Mouse (Mus musculus): ENCODE data around the gene Trappc11. TPM values are rescaled to one million over a fixed set of nuclear protein-coding genes. Genes with fewer than 3 reads are reported as not detected.
A peak's percentile ranks its signal among the peaks of the same experiment; 100 is the strongest.

Trappc11 gene
- total RNA-seq (2014; rRNA removed) = 43.9 and 48.7 TPM in 2 replicates
- polyA plus RNA-seq (2015; fragmentation: Nextera tagmentation; extraction: Ambion mirVana) = 20.9 and 26.0 TPM in 2 replicates

DNA sequence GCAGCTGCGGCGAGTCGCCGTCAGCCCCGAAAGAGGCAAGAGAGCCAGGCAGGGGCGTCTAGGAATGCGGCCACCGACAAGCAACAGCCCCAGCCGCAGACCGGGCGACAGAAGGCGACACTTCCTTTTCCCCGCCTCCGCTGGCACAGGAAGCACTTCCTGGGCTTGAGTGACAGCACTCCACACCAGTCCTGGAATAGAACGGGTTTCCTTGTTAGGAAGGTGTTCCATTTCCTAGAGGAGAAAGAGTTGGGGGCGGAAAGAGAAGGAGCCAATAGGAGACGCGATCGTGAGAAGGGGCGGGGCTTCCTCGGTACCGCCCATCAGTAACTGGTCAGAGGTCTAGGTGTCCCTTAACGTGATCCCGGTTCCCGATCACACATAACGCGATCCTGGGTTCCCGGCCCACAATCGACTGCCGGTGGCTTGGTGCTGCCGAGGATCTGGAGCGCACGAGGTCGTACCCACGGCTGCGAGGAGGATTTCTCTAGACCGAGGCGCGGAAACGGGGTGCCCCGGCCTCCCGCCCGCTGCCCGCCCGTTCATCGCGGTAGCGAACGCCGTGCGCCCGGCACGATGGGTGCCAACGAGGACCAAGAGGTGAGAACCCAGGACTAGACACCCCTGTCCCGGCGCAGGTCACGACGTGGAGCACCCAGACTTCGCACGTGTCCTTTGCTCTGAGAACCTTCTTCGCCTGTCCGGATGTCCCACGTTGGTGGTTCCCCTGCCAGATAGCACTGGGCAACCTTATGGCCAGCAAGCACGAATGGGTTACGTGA lies at the start of gene Trappc11, which contains the start of gene Rwdd4a:
Gene Trappc11 (minus strand): TSS at position 127 of the 782 bp plus-strand sequence.
Gene Rwdd4a (plus strand): TSS at position 321 of the 782 bp plus-strand sequence.
- DNase-seq (peak; percentile 98), ATAC-seq (peak; percentile 100)
- H3K9ac ChIP-seq = peak within 1 kb of the TSS; percentile 83
- H3K4me1 ChIP-seq (ENCODE audit: insufficient read depth) = peaks cover 8% of the 10 kb centered on the region
- peak within 1 kb of the TSS; percentile 87 for H3K27ac ChIP-seq (ENCODE audit: low read depth, low read length)
- WGBS = 2% methylated on average over 65 of the region's 65 CpGs
- no peaks in the 10 kb centered on the region for H3K27me3 ChIP-seq (ENCODE audit: insufficient read depth, low read length)
- H3K36me3 ChIP-seq (ENCODE audit: insufficient read depth) = peaks cover 9% of the 10 kb centered on the region
- no peaks in the 10 kb centered on the region for H3K9me3 ChIP-seq (ENCODE audit: low read length)
- no peak for TF ChIP-seq CTCF (IDR thresholded peaks at IDR 0.05; ENCODE audit: low read depth)
- peak within 1 kb of the TSS; percentile 68 for H3K4me2 ChIP-seq (ENCODE audit: low read depth)
- peak within 1 kb of the TSS; percentile 81 for H3K4me3 ChIP-seq (ENCODE audit: low read depth, low read length)

DNA sequence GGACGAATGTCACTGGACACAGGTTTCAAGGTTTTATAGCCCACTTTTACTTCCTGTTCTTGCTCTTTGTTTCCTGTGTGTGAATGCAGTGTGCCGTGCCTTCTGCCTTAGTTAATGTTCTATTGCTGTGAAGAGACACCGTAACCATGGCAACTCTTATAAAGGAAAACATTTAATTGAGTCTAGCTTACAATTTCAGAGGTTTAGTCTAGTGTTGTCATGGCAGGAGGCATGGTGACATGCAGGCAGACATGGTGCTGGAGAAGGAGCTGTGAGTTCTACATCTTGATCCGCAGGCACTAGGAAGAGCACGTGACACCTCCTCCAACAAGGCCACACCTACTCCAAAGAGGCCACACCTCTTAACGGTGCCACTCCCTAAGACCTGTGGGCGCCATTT lies 48.2 kb upstream of the Trappc11 start:
- Histone ChIP-seq H3K4me3 (ENCODE audit: low read depth, low read length) (no peak overlapping the region), H3K4me1 (ENCODE audit: insufficient read depth) (no peaks in the 10 kb centered on the region), H3K27ac (ENCODE audit: low read depth, low read length) (no peak overlapping the region), H3K27me3 (ENCODE audit: insufficient read depth, low read length) (no peaks in the 10 kb centered on the region), H3K9me3 (ENCODE audit: low read length) (no peaks in the 10 kb centered on the region), H3K36me3 (ENCODE audit: insufficient read depth) (no peaks in the 10 kb centered on the region), H3K9ac (no peak overlapping the region), H3K4me2 (ENCODE audit: low read depth) (no peak overlapping the region)
- 65% methylated on average over 7 of the region's 7 CpGs for WGBS
- ATAC-seq (peak; percentile 93), DNase-seq (peak; percentile 31)
- no peak for TF ChIP-seq CTCF (IDR thresholded peaks at IDR 0.05; ENCODE audit: low read depth)

- Histone ChIP-seq H3K4me1 (ENCODE audit: insufficient read depth) (no peaks in the 10 kb centered on the region), H3K36me3 (ENCODE audit: insufficient read depth) (no peaks in the 10 kb centered on the region), H3K9ac (no peak overlapping the region), H3K27ac (ENCODE audit: low read depth, low read length) (no peak overlapping the region), H3K9me3 (ENCODE audit: low read length) (no peaks in the 10 kb centered on the region), H3K4me2 (ENCODE audit: low read depth) (no peak overlapping the region), H3K4me3 (ENCODE audit: low read depth, low read length) (no peak overlapping the region), H3K27me3 (ENCODE audit: insufficient read depth, low read length) (no peaks in the 10 kb centered on the region)
- no peak for ATAC-seq
- DNase-seq = no peak
- TF ChIP-seq CTCF (IDR thresholded peaks at IDR 0.05; ENCODE audit: low read depth) = no peak
- 89% methylated on average over 7 of the region's 7 CpGs for WGBS
Observed at GRCm38 (mm10) chr8:47573482-47573881, 40.2 kb upstream of the Trappc11 start.

DNA sequence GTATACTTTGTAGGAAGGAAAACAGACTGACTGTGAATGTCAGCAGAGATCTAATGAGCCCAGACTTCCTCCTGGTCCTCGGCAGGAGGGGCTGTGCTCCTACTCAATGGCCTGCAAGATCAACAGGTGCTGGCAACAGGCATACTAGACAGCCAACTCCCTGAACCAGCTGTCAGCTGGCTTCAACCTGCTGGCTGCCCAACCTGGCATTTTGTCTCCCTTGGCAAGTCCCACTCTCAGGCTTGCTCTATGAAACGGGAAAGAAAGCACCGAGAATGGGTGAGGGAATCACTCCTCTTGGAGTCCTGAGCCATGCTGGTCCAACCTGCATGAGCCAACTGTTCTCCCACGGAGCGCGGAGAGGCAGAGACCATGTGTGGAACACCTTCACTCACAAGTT lies 36.9 kb upstream of the Trappc11 start:
- Histone ChIP-seq H3K36me3 (ENCODE audit: insufficient read depth) (no peaks in the 10 kb centered on the region), H3K27ac (ENCODE audit: low read depth, low read length) (no peak overlapping the region), H3K4me3 (ENCODE audit: low read depth, low read length) (no peak overlapping the region), H3K9me3 (ENCODE audit: low read length) (no peaks in the 10 kb centered on the region), H3K9ac (no peak overlapping the region), H3K4me1 (ENCODE audit: insufficient read depth) (no peaks in the 10 kb centered on the region), H3K4me2 (ENCODE audit: low read depth) (no peak overlapping the region), H3K27me3 (ENCODE audit: insufficient read depth, low read length) (no peaks in the 10 kb centered on the region)
- 74% methylated on average over 6 of the region's 6 CpGs for WGBS
- no peak for TF ChIP-seq CTCF (IDR thresholded peaks at IDR 0.05; ENCODE audit: low read depth)
- DNase-seq = peak; percentile 9
- no peak for ATAC-seq

DNA sequence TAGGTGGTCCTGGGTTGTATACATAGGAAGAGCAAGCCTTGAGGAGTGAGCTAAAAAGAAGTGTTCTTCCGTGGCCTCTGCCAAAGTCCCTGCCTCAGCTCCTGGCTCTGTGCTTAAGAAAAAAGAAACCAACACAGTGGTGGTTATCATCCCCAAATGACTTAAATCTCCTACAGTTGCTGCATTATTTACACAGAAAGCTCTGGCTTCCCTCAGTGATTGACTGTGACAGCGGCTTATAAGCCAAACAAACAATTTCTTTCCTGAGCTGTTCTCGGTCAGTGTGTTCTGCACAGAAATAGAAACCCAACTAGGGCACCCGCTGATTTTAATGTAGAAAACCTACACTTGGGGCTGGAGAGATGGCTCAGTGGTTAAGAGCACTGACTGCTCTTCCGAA lies 34.8 kb upstream of the Trappc11 start:
- no peak for DNase-seq
- no peak for TF ChIP-seq CTCF (IDR thresholded peaks at IDR 0.05; ENCODE audit: low read depth)
- Histone ChIP-seq H3K4me2 (ENCODE audit: low read depth) (no peak overlapping the region), H3K4me1 (ENCODE audit: insufficient read depth) (no peaks in the 10 kb centered on the region), H3K36me3 (ENCODE audit: insufficient read depth) (no peaks in the 10 kb centered on the region), H3K9ac (no peak overlapping the region), H3K27ac (ENCODE audit: low read depth, low read length) (no peak overlapping the region), H3K4me3 (ENCODE audit: low read depth, low read length) (no peak overlapping the region), H3K27me3 (ENCODE audit: insufficient read depth, low read length) (no peaks in the 10 kb centered on the region), H3K9me3 (ENCODE audit: low read length) (no peaks in the 10 kb centered on the region)
- no peak for ATAC-seq
- WGBS = 83% methylated on average over 5 of the region's 5 CpGs

- Histone ChIP-seq H3K4me1 (ENCODE audit: insufficient read depth) (no peaks in the 10 kb centered on the region), H3K4me2 (ENCODE audit: low read depth) (no peak overlapping the region), H3K36me3 (ENCODE audit: insufficient read depth) (no peaks in the 10 kb centered on the region), H3K9ac (no peak overlapping the region), H3K9me3 (ENCODE audit: low read length) (no peaks in the 10 kb centered on the region), H3K4me3 (ENCODE audit: low read depth, low read length) (no peak overlapping the region), H3K27ac (ENCODE audit: low read depth, low read length) (no peak overlapping the region), H3K27me3 (ENCODE audit: insufficient read depth, low read length) (no peaks in the 10 kb centered on the region)
- no peak for TF ChIP-seq CTCF (IDR thresholded peaks at IDR 0.05; ENCODE audit: low read depth)
- no peak for ATAC-seq
- 75% methylated on average over 6 of the region's 6 CpGs for WGBS
- DNase-seq = no peak
Observed at GRCm38 (mm10) chr8:47566551-47566950, 33.3 kb upstream of the Trappc11 start.

GRCm38 (mm10) chr8:47560801-47561200 lies 27.5 kb upstream of the Trappc11 start:
- Histone ChIP-seq H3K4me2 (ENCODE audit: low read depth) (no peak overlapping the region), H3K36me3 (ENCODE audit: insufficient read depth) (no peaks in the 10 kb centered on the region), H3K4me3 (ENCODE audit: low read depth, low read length) (no peak overlapping the region), H3K9me3 (ENCODE audit: low read length) (no peaks in the 10 kb centered on the region), H3K27ac (ENCODE audit: low read depth, low read length) (no peak overlapping the region), H3K27me3 (ENCODE audit: insufficient read depth, low read length) (no peaks in the 10 kb centered on the region), H3K4me1 (ENCODE audit: insufficient read depth) (no peaks in the 10 kb centered on the region), H3K9ac (no peak overlapping the region)
- ATAC-seq = no peak
- no peak for DNase-seq
- no peak for TF ChIP-seq CTCF (IDR thresholded peaks at IDR 0.05; ENCODE audit: low read depth)
- 89% methylated on average over 7 of the region's 7 CpGs for WGBS
